Mouse (Mus musculus): ENCODE measurements around the gene Prpf40b.
"Not testable (repeated sequence)": the region's sequence is repeated elsewhere in the genome, so short reads cannot be mapped to it uniquely, and the experiment has no call there.

The Prpf40b gene

GRCm38 (mm10) chr15:99294813-99295374 lies at the start of gene Prpf40b:
Gene Prpf40b (plus strand): TSS chr15:99295087.
- DNase-seq (ENCODE audit: extremely low read depth, insufficient read length, low spot score) = peak; percentile 84

- DNase-seq (ENCODE audit: extremely low read depth, insufficient read length, low spot score) = not testable (repeated sequence)
Observed at GRCm38 (mm10) chr15:99246736-99247135, 48.2 kb upstream of the Prpf40b start.

GRCm38 (mm10) chr15:99248972-99249371 lies 45.9 kb upstream of the Prpf40b start:
- DNase-seq (ENCODE audit: extremely low read depth, insufficient read length, low spot score) = no peak

GRCm38 (mm10) chr15:99249938-99250337 lies 44.9 kb upstream of the Prpf40b start:
- no peak for DNase-seq (ENCODE audit: extremely low read depth, insufficient read length, low spot score)

GRCm38 (mm10) chr15:99251111-99251510 lies 43.8 kb upstream of the Prpf40b start:
- DNase-seq (ENCODE audit: extremely low read depth, insufficient read length, low spot score) = not testable (repeated sequence)

- peak; percentile 95 for DNase-seq (ENCODE audit: extremely low read depth, insufficient read length, low spot score)
Observed at GRCm38 (mm10) chr15:99251626-99252380, 43.1 kb upstream of the Prpf40b start, which contains the start of gene Mcrs1. Gene Mcrs1 (minus strand): TSS chr15:99251961.

GRCm38 (mm10) chr15:99252381-99253174 lies 42.3 kb upstream of the Prpf40b start:
- peak; percentile 44 for DNase-seq (ENCODE audit: extremely low read depth, insufficient read length, low spot score)

- DNase-seq (ENCODE audit: extremely low read depth, insufficient read length, low spot score) = not testable (repeated sequence)
Observed at GRCm38 (mm10) chr15:99253175-99253479, 41.8 kb upstream of the Prpf40b start.

- no peak for DNase-seq (ENCODE audit: extremely low read depth, insufficient read length, low spot score)
Observed at GRCm38 (mm10) chr15:99253772-99254171, 41.1 kb upstream of the Prpf40b start.

GRCm38 (mm10) chr15:99254477-99255005 lies 40.3 kb upstream of the Prpf40b start:
- DNase-seq (ENCODE audit: extremely low read depth, insufficient read length, low spot score) = no peak

GRCm38 (mm10) chr15:99255241-99255749 lies 39.6 kb upstream of the Prpf40b start:
- no peak for DNase-seq (ENCODE audit: extremely low read depth, insufficient read length, low spot score)

- no peak for DNase-seq (ENCODE audit: extremely low read depth, insufficient read length, low spot score)
Observed at GRCm38 (mm10) chr15:99259167-99259729, 35.6 kb upstream of the Prpf40b start.

GRCm38 (mm10) chr15:99259730-99260252 lies 35.1 kb upstream of the Prpf40b start:
- peak; percentile 78 for DNase-seq (ENCODE audit: extremely low read depth, insufficient read length, low spot score)

GRCm38 (mm10) chr15:99262702-99263101 lies 32.2 kb upstream of the Prpf40b start:
- no peak for DNase-seq (ENCODE audit: extremely low read depth, insufficient read length, low spot score)

- DNase-seq (ENCODE audit: extremely low read depth, insufficient read length, low spot score) = no peak
Observed at GRCm38 (mm10) chr15:99264363-99264762, 30.5 kb upstream of the Prpf40b start.

- peak; percentile 54 for DNase-seq (ENCODE audit: extremely low read depth, insufficient read length, low spot score)
Observed at GRCm38 (mm10) chr15:99265679-99266078, 29.2 kb upstream of the Prpf40b start.

GRCm38 (mm10) chr15:99276095-99276494 lies 18.8 kb upstream of the Prpf40b start:
- no peak for DNase-seq (ENCODE audit: extremely low read depth, insufficient read length, low spot score)

- DNase-seq (ENCODE audit: extremely low read depth, insufficient read length, low spot score) = no peak
Observed at GRCm38 (mm10) chr15:99278271-99278670, 16.6 kb upstream of the Prpf40b start.

- DNase-seq (ENCODE audit: extremely low read depth, insufficient read length, low spot score) = no peak
Observed at GRCm38 (mm10) chr15:99283456-99283855, 11.4 kb upstream of the Prpf40b start.

- DNase-seq (ENCODE audit: extremely low read depth, insufficient read length, low spot score) = no peak
Observed at GRCm38 (mm10) chr15:99284527-99285188, 10.2 kb upstream of the Prpf40b start.
